Mouse (Mus musculus) spleen, adult 2 months (tissue): ENCODE results near the gene Zfp771.

Experiments used
- CTCF ChIP-seq: fragments of 200-500 bp; IDR thresholded peaks from 2 replicates; pipeline ENCODE4 v1.5.1; 2011; ENCODE audit warnings: mild to moderate bottlenecking, inconsistent platforms; ENCODE audit not compliant: insufficient read depth, insufficient read length, insufficient replicate concordance; ENCODE audit errors: extremely low read depth
- POLR2A ChIP-seq: fragments of 200-500 bp; IDR thresholded peaks from 2 replicates; pipeline ENCODE4 v1.6.1; 2011; ENCODE audit warnings: low read depth, low read length, inconsistent platforms

DNA sequence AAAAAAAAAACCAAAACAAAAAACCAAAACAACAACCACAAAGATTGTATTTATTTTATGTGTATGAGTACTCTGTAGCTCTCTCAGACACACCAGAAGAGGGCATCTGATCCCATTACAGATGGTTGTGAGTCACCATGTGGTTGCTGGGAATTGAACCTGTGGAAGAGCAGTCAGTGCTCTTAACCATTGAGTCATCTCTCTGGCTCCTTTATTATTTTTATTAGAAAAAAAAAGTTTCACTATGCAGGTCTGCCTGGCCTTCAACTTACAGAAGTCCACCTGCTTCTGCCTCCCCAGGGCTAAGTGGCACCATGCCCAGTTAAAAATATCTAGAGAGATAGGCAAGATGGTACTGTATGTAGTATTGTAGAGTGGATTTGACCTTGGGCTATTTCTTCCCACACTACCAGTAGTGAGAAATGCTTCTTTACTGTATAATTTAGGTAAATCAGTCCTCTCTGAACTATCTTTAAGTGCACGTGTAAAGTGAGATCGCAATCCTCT, 660 bp upstream of the Zfp771 start:
- TF ChIP-seq CTCF (no peak), POLR2A (no peak)
